Mouse (Mus musculus) embryonic facial prominence, embryonic 11.5 days (tissue): ENCODE measurements at regions not wholly inside any gene's neighbourhood (a gene's known extent, or its start where the extent isn't known, plus 50 kb on each side); places are given as distances from the start of the nearest gene placed in this dataset.

Experiments
- ATAC-seq: fragments of 200-750 bp; cut with Nextera tagmentation; replicated peaks from 2 replicates; pipeline ENCODE4 v1.8.0; 2017; ENCODE audit warnings: low read depth; ENCODE audit not compliant: insufficient number of reproducible peaks, low FRiP score, low TSS enrichment
- DNase-seq: peaks from one replicate; pipeline ENCODE4 v3.0.0-alpha.2; 2015; ENCODE audit warnings: low spot score
- H3K27ac ChIP-seq: fragments of 300-500 bp; sonication (generic); replicated peaks from 2 replicates; pipeline ENCODE4 v1.5.1; 2014; ENCODE audit warnings: mild to moderate bottlenecking, low read depth, low read length, control low read depth
- H3K27me3 ChIP-seq: fragments of 300-500 bp; sonication (generic); 2 replicates; pipeline ENCODE4 v1.6.1; 2014; ENCODE audit warnings: mild to moderate bottlenecking, low read length, moderate library complexity, mixed read lengths; ENCODE audit not compliant: control insufficient read depth, insufficient read depth
- H3K36me3 ChIP-seq: fragments of 300-500 bp; sonication (generic); replicated peaks from 2 replicates; pipeline ENCODE4 v1.6.1; 2014; ENCODE audit warnings: low read depth, mild to moderate bottlenecking, low read length, moderate library complexity, mixed read lengths; ENCODE audit not compliant: control insufficient read depth, insufficient read depth
- H3K4me1 ChIP-seq: fragments of 300-500 bp; sonication (generic); 2 replicates; pipeline ENCODE4 v1.6.1; 2014; ENCODE audit warnings: low read length, mixed read lengths; ENCODE audit not compliant: control insufficient read depth, insufficient read depth
- H3K4me2 ChIP-seq: fragments of 300-500 bp; sonication (generic); 2 replicates; pipeline ENCODE4 v1.6.1; 2014; ENCODE audit warnings: low read depth, mild to moderate bottlenecking, control low read depth, low read length, moderate library complexity
- H3K4me3 ChIP-seq: fragments of 300-500 bp; sonication (generic); 2 replicates; pipeline ENCODE4 v1.5.1; 2014; ENCODE audit warnings: low read depth, low read length, control low read depth
- H3K9ac ChIP-seq: fragments of 300-500 bp; sonication (generic); replicated peaks from 2 replicates; pipeline ENCODE4 v1.6.1; 2014; ENCODE audit warnings: mild to moderate bottlenecking, control low read depth, low read length
- H3K9me3 ChIP-seq: fragments of 300-500 bp; sonication (generic); replicated peaks from 2 replicates; pipeline ENCODE4 v1.6.1; 2016; ENCODE audit warnings: mild to moderate bottlenecking, low read length, inconsistent platforms, mixed read lengths; ENCODE audit not compliant: control insufficient read depth
- WGBS: fragments of 180-500 bp; shearing (Covaris S2); extraction: QIAGEN DNeasy Blood & Tissue Kit; methylation state at CpG from one replicate; pipeline ENCODE4 v1.1.7; 2014; 5-methylcytosine and 5-hydroxymethylcytosine counted together

DNA sequence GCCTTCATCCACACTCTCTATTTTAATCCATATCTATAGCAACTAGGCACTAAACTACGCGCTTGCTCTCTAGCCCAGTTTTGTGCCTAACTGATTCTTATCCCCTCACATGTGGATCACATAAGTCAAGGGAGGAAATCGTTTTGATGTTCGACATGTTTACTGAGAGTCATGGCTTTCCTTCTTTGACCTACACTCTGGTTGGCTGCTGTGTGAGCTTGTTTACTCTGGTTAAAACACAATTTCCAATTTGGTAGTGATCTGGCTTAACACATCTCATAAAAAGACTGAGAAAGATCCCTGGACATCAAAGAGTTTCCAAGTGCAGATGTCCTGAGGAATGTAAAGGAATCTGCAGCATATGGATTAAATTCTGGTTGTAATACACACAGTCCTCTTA is 376.6 kb downstream of the Tmem38b start:
- Histone ChIP-seq H3K27me3 (no peaks in the 10 kb centered on the region), H3K36me3 (no peaks in the 10 kb centered on the region), H3K27ac (no peak overlapping the region), H3K9ac (no peak overlapping the region), H3K4me3 (no peak overlapping the region), H3K9me3 (no peaks in the 10 kb centered on the region), H3K4me2 (no peak overlapping the region), H3K4me1 (no peaks in the 10 kb centered on the region)
- ATAC-seq (no peak), DNase-seq (peak; percentile 62)
- 49% methylated on average over 4 of the region's 4 CpGs for WGBS

DNA sequence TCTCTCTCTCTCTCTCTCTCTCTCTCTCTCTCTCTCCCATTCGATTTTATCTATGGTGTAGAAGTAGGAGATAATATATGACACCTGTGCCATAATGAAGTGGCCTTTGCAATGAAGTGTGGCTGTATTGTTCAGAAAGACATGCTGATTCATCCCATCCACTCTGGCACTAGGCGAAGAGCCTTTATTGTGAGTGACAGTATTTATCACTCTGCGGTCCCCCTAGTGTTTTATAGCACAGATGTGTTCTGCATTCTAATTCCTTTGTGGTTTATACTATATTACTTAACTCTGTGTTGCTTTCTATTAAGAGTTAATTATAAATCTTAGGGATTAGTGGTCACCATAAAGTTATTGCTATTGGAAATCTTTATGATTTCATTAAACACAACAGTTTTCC is 398.7 kb downstream of the Tmem38b start:
- Histone ChIP-seq H3K36me3 (no peaks in the 10 kb centered on the region), H3K4me1 (no peaks in the 10 kb centered on the region), H3K9me3 (no peaks in the 10 kb centered on the region), H3K9ac (no peak overlapping the region), H3K4me2 (no peak overlapping the region), H3K4me3 (no peak overlapping the region), H3K27me3 (no peaks in the 10 kb centered on the region), H3K27ac (no peak overlapping the region)
- DNase-seq = no peak
- 92% methylated on average over 3 of the region's 3 CpGs for WGBS
- no peak for ATAC-seq
